Mouse (Mus musculus): ENCODE results near the gene Sbsn. TPM values are rescaled to one million over a fixed set of nuclear protein-coding genes. Genes with fewer than 3 reads are reported as not detected.
A peak's percentile ranks its signal among the peaks of the same experiment; 100 is the strongest.

The Sbsn gene
- polyA plus RNA-seq, 2 experiments: 28.4 to 38.7 TPM

DNA sequence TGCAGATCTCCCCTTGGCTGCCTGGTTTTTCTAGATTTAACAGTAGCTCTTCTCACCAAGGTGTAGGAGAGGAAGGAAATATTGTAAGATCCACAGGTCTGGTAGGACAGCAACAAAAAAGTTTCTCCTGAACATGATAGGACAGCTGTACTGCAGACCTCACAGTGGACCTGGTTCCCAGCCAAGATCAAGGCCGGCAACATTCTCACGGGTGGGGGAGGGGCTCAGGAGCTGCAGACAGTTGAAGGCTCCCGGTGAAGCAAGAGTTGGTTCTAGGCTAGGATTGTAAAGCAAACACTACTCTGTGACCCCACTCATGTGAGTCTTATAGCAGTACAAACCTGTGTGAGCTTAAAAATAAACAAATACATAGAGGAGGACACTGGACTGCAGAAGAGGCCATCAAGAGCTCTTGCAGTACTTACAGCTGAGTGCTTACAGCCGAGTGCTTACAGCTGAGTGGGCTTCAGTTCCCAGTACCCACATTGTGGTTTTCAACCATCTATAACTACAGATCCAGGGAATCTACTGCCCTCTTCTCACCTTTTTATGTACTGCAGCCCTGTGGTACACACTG lies 7.2 kb upstream of the Sbsn start:
- Histone ChIP-seq H3K9ac (ENCODE audit: low read depth, low read length, severe bottlenecking) (no peak overlapping the region), H3K4me2 (replicated peaks; ENCODE audit: low read depth, low read length, severe bottlenecking) (no peak overlapping the region), H3K4me1 (ENCODE audit: control insufficient read depth, insufficient read depth, low read length) (no peaks in the 10 kb centered on the region), H3K4me3 (replicated peaks; ENCODE audit: low read length) (no peak overlapping the region), H3K27ac (replicated peaks; ENCODE audit: low read depth, low read length) (no peak overlapping the region), H3K27me3 (ENCODE audit: control insufficient read depth, insufficient read depth, low read length) (no peaks in the 10 kb centered on the region), H3K9me3 (ENCODE audit: control insufficient read depth, low read length) (no peaks in the 10 kb centered on the region), H3K36me3 (ENCODE audit: control insufficient read depth, insufficient read depth, low read length) (no peaks in the 10 kb centered on the region)
- TF ChIP-seq POLR2A (IDR thresholded peaks at IDR 0.05; ENCODE audit: borderline replicate concordance, extremely low read depth, insufficient read depth, insufficient read length): no peak
- no peak for DNase-seq (ENCODE audit: low spot score)
- 37% methylated on average over 4 of the region's 4 CpGs for WGBS
- ATAC-seq (ENCODE audit: low FRiP score, low read depth): no peak

- no peaks in the 10 kb centered on the region for H3K4me1 ChIP-seq (ENCODE audit: control insufficient read depth, insufficient read depth, low read length)
- 82% methylated on average over 7 of the region's 7 CpGs for WGBS
- no peaks in the 10 kb centered on the region for H3K9me3 ChIP-seq (ENCODE audit: control insufficient read depth, low read length)
- TF ChIP-seq POLR2A (IDR thresholded peaks at IDR 0.05; ENCODE audit: borderline replicate concordance, extremely low read depth, insufficient read depth, insufficient read length): no peak
- no peak overlapping the region for H3K27ac ChIP-seq (replicated peaks; ENCODE audit: low read depth, low read length)
- DNase-seq (ENCODE audit: low spot score): no peak
- H3K27me3 ChIP-seq (ENCODE audit: control insufficient read depth, insufficient read depth, low read length): no peaks in the 10 kb centered on the region
- H3K4me3 ChIP-seq (replicated peaks; ENCODE audit: low read length): no peak overlapping the region
- no peaks in the 10 kb centered on the region for H3K36me3 ChIP-seq (ENCODE audit: control insufficient read depth, insufficient read depth, low read length)
- no peak overlapping the region for H3K4me2 ChIP-seq (replicated peaks; ENCODE audit: low read depth, low read length, severe bottlenecking)
- no peak overlapping the region for H3K9ac ChIP-seq (ENCODE audit: low read depth, low read length, severe bottlenecking)
- ATAC-seq (ENCODE audit: low FRiP score, low read depth): no peak
These were observed 3.6 kb upstream of the Sbsn start for GRCm38 (mm10) chr7:30747525-30748204.

DNA sequence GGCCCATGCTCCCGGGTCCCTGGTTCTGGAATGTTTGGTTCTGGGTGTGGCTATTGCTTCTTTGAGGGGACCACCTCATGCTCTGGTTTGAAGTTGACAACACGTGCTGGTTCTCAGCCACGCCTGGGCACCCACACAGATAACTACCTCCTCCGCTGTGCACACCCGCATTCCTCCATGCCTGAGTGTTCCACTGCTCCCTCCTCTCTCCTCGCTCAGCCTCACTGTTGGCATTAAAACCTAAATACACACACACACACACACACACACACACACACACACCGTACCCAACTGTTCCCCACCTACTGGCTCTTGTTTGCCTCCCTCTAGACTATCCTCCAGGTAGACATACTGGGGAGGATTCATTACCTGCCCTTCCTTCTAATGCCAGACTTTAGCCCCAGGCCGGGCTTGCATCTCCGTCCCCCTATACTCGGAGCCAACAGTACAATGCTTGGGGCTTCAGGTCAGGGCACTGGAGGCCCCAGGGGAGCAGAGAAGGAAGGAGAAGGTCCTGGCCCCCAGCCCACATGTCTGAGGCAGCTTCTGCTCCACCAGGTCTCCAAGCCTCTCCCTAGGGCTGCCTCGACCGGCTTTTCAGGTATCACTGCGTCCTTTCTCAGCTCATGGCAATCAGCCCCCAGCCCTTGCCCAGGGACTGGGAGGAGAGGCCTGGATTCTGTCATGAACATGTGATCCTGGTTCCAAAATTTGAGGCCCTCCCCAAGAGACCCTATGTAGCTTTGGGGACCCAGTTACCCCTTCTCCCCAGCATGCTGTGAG lies 1.3 kb upstream of the Sbsn start:
- ATAC-seq (ENCODE audit: low FRiP score, low read depth) (no peak), DNase-seq (ENCODE audit: low spot score) (no peak)
- WGBS: 81% methylated on average over 13 of the region's 13 CpGs
- no peak overlapping the region for H3K4me3 ChIP-seq (replicated peaks; ENCODE audit: low read length)
- H3K36me3 ChIP-seq (ENCODE audit: control insufficient read depth, insufficient read depth, low read length): peaks cover 7% of the 10 kb centered on the region
- no peak overlapping the region for H3K9ac ChIP-seq (ENCODE audit: low read depth, low read length, severe bottlenecking)
- no peak overlapping the region for H3K4me2 ChIP-seq (replicated peaks; ENCODE audit: low read depth, low read length, severe bottlenecking)
- H3K27me3 ChIP-seq (ENCODE audit: control insufficient read depth, insufficient read depth, low read length): no peaks in the 10 kb centered on the region
- no peaks in the 10 kb centered on the region for H3K4me1 ChIP-seq (ENCODE audit: control insufficient read depth, insufficient read depth, low read length)
- TF ChIP-seq POLR2A (IDR thresholded peaks at IDR 0.05; ENCODE audit: borderline replicate concordance, extremely low read depth, insufficient read depth, insufficient read length): no peak
- peaks cover 6% of the 10 kb centered on the region; the same call in 1 of the 2 replicates for H3K9me3 ChIP-seq (ENCODE audit: control insufficient read depth, low read length)
- H3K27ac ChIP-seq (replicated peaks; ENCODE audit: low read depth, low read length): no peak overlapping the region

GRCm38 (mm10) chr7:30757001-30757400 lies 5.7 kb downstream of the Sbsn start:
- Histone ChIP-seq H3K4me2 (replicated peaks; ENCODE audit: low read depth, low read length, severe bottlenecking) (no peak overlapping the region), H3K27me3 (ENCODE audit: control insufficient read depth, insufficient read depth, low read length) (no peaks in the 10 kb centered on the region), H3K4me3 (replicated peaks; ENCODE audit: low read length) (no peak overlapping the region), H3K4me1 (ENCODE audit: control insufficient read depth, insufficient read depth, low read length) (no peaks in the 10 kb centered on the region), H3K9ac (ENCODE audit: low read depth, low read length, severe bottlenecking) (no peak overlapping the region), H3K27ac (replicated peaks; ENCODE audit: low read depth, low read length) (no peak overlapping the region), H3K9me3 (ENCODE audit: control insufficient read depth, low read length) (peaks cover 9% of the 10 kb centered on the region; the same call in 1 of the 2 replicates), H3K36me3 (ENCODE audit: control insufficient read depth, insufficient read depth, low read length) (peaks cover 10% of the 10 kb centered on the region)
- WGBS: 80% methylated on average over 1 of the region's 3 CpGs
- DNase-seq (ENCODE audit: low spot score): no peak
- ATAC-seq (ENCODE audit: low FRiP score, low read depth): no peak
- no peak for TF ChIP-seq POLR2A (IDR thresholded peaks at IDR 0.05; ENCODE audit: borderline replicate concordance, extremely low read depth, insufficient read depth, insufficient read length)

- H3K4me1 ChIP-seq (ENCODE audit: control insufficient read depth, insufficient read depth, low read length): no peaks in the 10 kb centered on the region
- no peak overlapping the region for H3K4me2 ChIP-seq (replicated peaks; ENCODE audit: low read depth, low read length, severe bottlenecking)
- no peak for TF ChIP-seq POLR2A (IDR thresholded peaks at IDR 0.05; ENCODE audit: borderline replicate concordance, extremely low read depth, insufficient read depth, insufficient read length)
- H3K4me3 ChIP-seq (replicated peaks; ENCODE audit: low read length): no peak overlapping the region
- 36% methylated on average over 4 of the region's 4 CpGs for WGBS
- H3K36me3 ChIP-seq (ENCODE audit: control insufficient read depth, insufficient read depth, low read length): peaks cover 10% of the 10 kb centered on the region
- DNase-seq (ENCODE audit: low spot score): peak; percentile 50
- ATAC-seq (ENCODE audit: low FRiP score, low read depth): no peak; the same call in 1 of the 2 replicates
- H3K27ac ChIP-seq (replicated peaks; ENCODE audit: low read depth, low read length): no peak overlapping the region
- no peak overlapping the region for H3K9ac ChIP-seq (ENCODE audit: low read depth, low read length, severe bottlenecking)
- no peaks in the 10 kb centered on the region for H3K27me3 ChIP-seq (ENCODE audit: control insufficient read depth, insufficient read depth, low read length)
- peaks cover 9% of the 10 kb centered on the region; the same call in 1 of the 2 replicates for H3K9me3 ChIP-seq (ENCODE audit: control insufficient read depth, low read length)
These were observed 7.6 kb downstream of the Sbsn start for GRCm38 (mm10) chr7:30758853-30759252.

All from limb, embryonic 14.5 days (tissue).